Mouse (Mus musculus) liver, adult 2 months (tissue): Measurements from ENCODE around the gene Nccrp1.

Experiments used
- CTCF ChIP-seq: fragments of 200-500 bp; IDR thresholded peaks from 2 replicates; pipeline ENCODE4 v1.5.1; 2011; ENCODE audit warnings: low read depth, low read length, control low read depth
- POLR2A ChIP-seq: fragments of 200-500 bp; IDR thresholded peaks from 2 replicates; pipeline ENCODE4 v1.6.1; 2011; ENCODE audit warnings: low read length, control low read depth; ENCODE audit not compliant: insufficient read depth; ENCODE audit errors: extremely low read depth

- no peak for TF ChIP-seq CTCF
- no peak for TF ChIP-seq POLR2A
Observed at GRCm38 (mm10) chr7:28553076-28553475, 6.0 kb upstream of the Nccrp1 start.
